Mouse (Mus musculus): ENCODE data around the gene Faim.

Faim gene

GRCm38 (mm10) chr9:98985800-98986475, at the start of gene Faim:
Faim (plus strand) TSS chr9:98986373.
- peak; percentile 98 for DNase-seq (ENCODE audit: low read depth, low spot score)

GRCm38 (mm10) chr9:98939290-98939689, 46.9 kb upstream of the Faim start:
- DNase-seq (ENCODE audit: low read depth, low spot score), result no peak

- no peak for DNase-seq (ENCODE audit: low read depth, low spot score)
These were observed 33.8 kb upstream of the Faim start for GRCm38 (mm10) chr9:98952171-98953050.

- DNase-seq (ENCODE audit: low read depth, low spot score), result no peak
These were observed 32.9 kb upstream of the Faim start for GRCm38 (mm10) chr9:98953291-98953690.

- no peak for DNase-seq (ENCODE audit: low read depth, low spot score)
These were observed 32.3 kb upstream of the Faim start for GRCm38 (mm10) chr9:98953830-98954229.

GRCm38 (mm10) chr9:98954391-98955102, 31.6 kb upstream of the Faim start:
- no peak for DNase-seq (ENCODE audit: low read depth, low spot score)

- no peak for DNase-seq (ENCODE audit: low read depth, low spot score)
These were observed 31.0 kb upstream of the Faim start, which contains the start of gene Foxl2 for GRCm38 (mm10) chr9:98955103-98955715. Foxl2 (plus strand) TSS chr9:98955288.

GRCm38 (mm10) chr9:98955716-98956224, 30.4 kb upstream of the Faim start:
- no peak for DNase-seq (ENCODE audit: low read depth, low spot score)

GRCm38 (mm10) chr9:98956591-98957381, 29.4 kb upstream of the Faim start:
- no peak for DNase-seq (ENCODE audit: low read depth, low spot score)

- no peak for DNase-seq (ENCODE audit: low read depth, low spot score)
These were observed 28.3 kb upstream of the Faim start for GRCm38 (mm10) chr9:98957751-98958351.

GRCm38 (mm10) chr9:98958628-98959027, 27.5 kb upstream of the Faim start:
- DNase-seq (ENCODE audit: low read depth, low spot score), result no peak

GRCm38 (mm10) chr9:98959851-98960250, 26.3 kb upstream of the Faim start:
- no peak for DNase-seq (ENCODE audit: low read depth, low spot score)

GRCm38 (mm10) chr9:98960348-98960747, 25.8 kb upstream of the Faim start:
- DNase-seq (ENCODE audit: low read depth, low spot score), result no peak

GRCm38 (mm10) chr9:98961591-98962477, 24.3 kb upstream of the Faim start:
- no peak for DNase-seq (ENCODE audit: low read depth, low spot score)

GRCm38 (mm10) chr9:98962478-98963142, 23.6 kb upstream of the Faim start:
- DNase-seq (ENCODE audit: low read depth, low spot score), result no peak

GRCm38 (mm10) chr9:98963661-98964060, 22.5 kb upstream of the Faim start:
- no peak for DNase-seq (ENCODE audit: low read depth, low spot score)

- no peak for DNase-seq (ENCODE audit: low read depth, low spot score)
These were observed 21.1 kb upstream of the Faim start for GRCm38 (mm10) chr9:98965084-98965483.

- DNase-seq (ENCODE audit: low read depth, low spot score), result no peak
These were observed 13.1 kb upstream of the Faim start for GRCm38 (mm10) chr9:98973101-98973521.

GRCm38 (mm10) chr9:98973561-98973960, 12.6 kb upstream of the Faim start:
- DNase-seq (ENCODE audit: low read depth, low spot score), result no peak
